Mouse (Mus musculus): ENCODE data around the gene Hmox1. TPM values are rescaled to one million over a fixed set of nuclear protein-coding genes. Genes with fewer than 3 reads are reported as not detected.

Hmox1 gene
- total RNA-seq, 2 experiments from 2014 or later: 17.8 to 19.8 TPM

Other genes starting within 250 kb of the Hmox1 start
- gene Isx, start 220.4 kb upstream of the Hmox1 start, total RNA-seq (2021): under 1 TPM; 0.17 to 0.27 TPM
- 10 to 100 TPM; 16.9 to 19.0 TPM for gene Hmgxb4, start 100.3 kb upstream of the Hmox1 start, total RNA-seq (2021)
- 10 to 100 TPM; 68.8 to 70.6 TPM for gene Tom1, start 59.9 kb upstream of the Hmox1 start, total RNA-seq (2021)
- gene Mcm5, start 15.9 kb downstream of the Hmox1 start, total RNA-seq (2021): 10 to 100 TPM; 23.1 to 31.7 TPM
- 1 to 10 TPM; 2.4 to 3.5 TPM for gene Rasd2, start 120.3 kb downstream of the Hmox1 start, total RNA-seq (2021)